Mouse (Mus musculus): ENCODE data around the gene 1700024G13Rik.

- TF ChIP-seq EP300 (optimal IDR thresholded peaks at IDR 0.05) (no peak), CTCF (IDR thresholded peaks at IDR 0.05; ENCODE audit: low read depth) (no peak)
Observed at GRCm38 (mm10) chr14:32380099-32380480, 8.1 kb downstream of the 1700024G13Rik start.
